Mouse (Mus musculus) lung, postnatal 0 days (tissue): ENCODE measurements around the gene Rhobtb1. TPM values are rescaled to one million over a fixed set of nuclear protein-coding genes. Genes with fewer than 3 reads are reported as not detected.
A peak's percentile ranks its signal among the peaks of the same experiment; 100 is the strongest.

Experiments used
- ATAC-seq: fragments of 200-750 bp; cut with Nextera tagmentation; 2 replicates; pipeline ENCODE4 v1.8.0; 2017; ENCODE audit warnings: moderate library complexity
- DNase-seq: peaks from one replicate; pipeline ENCODE4 v3.0.0-alpha.2; 2016; ENCODE audit warnings: low spot score
- H3K27ac ChIP-seq: fragments of 300-500 bp; sonication (generic); 2 replicates; pipeline ENCODE4 v1.5.1; 2014; ENCODE audit warnings: antibody characterized with exemption, mild to moderate bottlenecking, low read length, mixed read lengths
- H3K27me3 ChIP-seq: fragments of 300-500 bp; sonication (generic); replicated peaks from 2 replicates; pipeline ENCODE4 v1.6.1; 2014; ENCODE audit warnings: low read length, mixed read lengths; ENCODE audit not compliant: insufficient read depth
- H3K36me3 ChIP-seq: fragments of 300-500 bp; sonication (generic); 2 replicates; pipeline ENCODE4 v1.6.1; 2014; ENCODE audit warnings: low read length, mixed read lengths; ENCODE audit not compliant: insufficient read depth
- H3K4me1 ChIP-seq: fragments of 300-500 bp; sonication (generic); 2 replicates; pipeline ENCODE4 v1.6.1; 2014; ENCODE audit warnings: antibody characterized with exemption, low read depth, low read length, mixed read lengths; ENCODE audit not compliant: insufficient read depth
- H3K4me2 ChIP-seq: fragments of 300-500 bp; sonication (generic); replicated peaks from 2 replicates; pipeline ENCODE4 v1.6.1; 2014; ENCODE audit warnings: low read depth, mild to moderate bottlenecking, low read length, moderate library complexity, mixed read lengths
- H3K4me3 ChIP-seq: fragments of 300-500 bp; sonication (generic); 2 replicates; pipeline ENCODE4 v1.5.1; 2014; ENCODE audit warnings: low read depth, low read length
- H3K9ac ChIP-seq: fragments of 300-500 bp; sonication (generic); replicated peaks from 2 replicates; pipeline ENCODE4 v1.6.1; 2014; ENCODE audit warnings: low read depth, mild to moderate bottlenecking
- H3K9me3 ChIP-seq: fragments of 300-500 bp; sonication (generic); 2 replicates; pipeline ENCODE4 v1.6.1; 2016; ENCODE audit warnings: low read length, mixed read lengths
- CTCF ChIP-seq: IDR thresholded peaks from 2 replicates; pipeline ENCODE4 v1.5.1; 2016; ENCODE audit warnings: antibody characterized with exemption, mild to moderate bottlenecking
- EP300 ChIP-seq: IDR thresholded peaks from 2 replicates; pipeline ENCODE4 v1.6.1; 2016; ENCODE audit warnings: antibody characterized with exemption, mild to moderate bottlenecking, control low read depth
- whole genome bisulfite sequencing: fragments of 180-500 bp; shearing (Covaris S2); extraction: QIAGEN DNeasy Blood & Tissue Kit; methylation state at CpG from one replicate; pipeline ENCODE4 v1.1.7; 2014; 5-methylcytosine and 5-hydroxymethylcytosine counted together
- polyA plus RNA-seq: library from polyadenylated mRNA; unstranded; fragments of >200 nt; fragmentation: Nextera tagmentation; extraction: Ambion mirVana; gene quantifications from 2 replicates; pipeline ENCODE4 v1.2.1, GENCODE M21; 2015

Rhobtb1 gene
- polyA plus RNA-seq, 1 experiment from 2014 or later, result 15.2 TPM

- 94% methylated on average over 4 of the region's 4 CpGs for WGBS
- Histone ChIP-seq H3K27me3 (no peaks in the 10 kb centered on the region), H3K27ac (no peak overlapping the region), H3K9me3 (no peaks in the 10 kb centered on the region), H3K36me3 (no peaks in the 10 kb centered on the region), H3K4me1 (peaks cover 4% of the 10 kb centered on the region; the same call in 1 of the 2 replicates), H3K4me3 (no peak overlapping the region), H3K4me2 (no peak overlapping the region), H3K9ac (no peak overlapping the region)
- TF ChIP-seq CTCF (no peak), EP300 (no peak)
- DNase-seq, result no peak
- ATAC-seq, result no peak
These were observed 66.0 kb downstream of the Rhobtb1 start for GRCm38 (mm10) chr10:69217127-69217690.

- Histone ChIP-seq H3K27me3 (no peaks in the 10 kb centered on the region), H3K4me3 (no peak overlapping the region), H3K27ac (no peak overlapping the region), H3K36me3 (no peaks in the 10 kb centered on the region), H3K9me3 (no peaks in the 10 kb centered on the region), H3K4me1 (peaks cover 3% of the 10 kb centered on the region; the same call in 1 of the 2 replicates), H3K9ac (no peak overlapping the region), H3K4me2 (no peak overlapping the region)
- ATAC-seq (peak; percentile 80), DNase-seq (peak; percentile 64)
- TF ChIP-seq CTCF, result no peak
- 0 out of 2 replicates have a peak, but pooled peaks have one; percentile 16 for TF ChIP-seq EP300
- 55% methylated on average over 14 of the region's 14 CpGs for WGBS
These were observed 67.4 kb downstream of the Rhobtb1 start for GRCm38 (mm10) chr10:69218458-69219288.

DNA sequence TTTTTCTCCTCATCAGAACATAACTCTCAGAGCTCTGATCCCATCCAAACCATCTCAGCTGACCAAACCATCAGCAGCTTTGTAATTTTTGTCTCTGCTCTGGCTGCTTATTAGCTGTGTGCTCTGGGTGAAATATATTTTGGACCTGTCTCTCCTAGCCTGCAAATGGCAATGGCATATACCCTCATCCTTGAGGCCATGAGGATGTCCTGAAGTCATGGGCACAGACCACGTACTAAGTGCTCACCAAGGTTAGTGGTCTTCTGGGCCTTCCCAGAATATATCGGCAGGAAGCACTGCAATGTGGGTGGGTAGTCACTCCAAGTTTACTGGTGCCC lies 68.0 kb downstream of the Rhobtb1 start:
- Histone ChIP-seq H3K4me1 (no peaks in the 10 kb centered on the region; the same call in 1 of the 2 replicates), H3K9ac (no peak overlapping the region), H3K9me3 (no peaks in the 10 kb centered on the region), H3K4me3 (no peak overlapping the region), H3K36me3 (no peaks in the 10 kb centered on the region), H3K27me3 (no peaks in the 10 kb centered on the region), H3K4me2 (no peak overlapping the region), H3K27ac (no peak overlapping the region)
- 80% methylated on average over 2 of the region's 2 CpGs for WGBS
- DNase-seq (no peak), ATAC-seq (no peak)
- no peak for TF ChIP-seq CTCF
- TF ChIP-seq EP300, result no peak

DNA sequence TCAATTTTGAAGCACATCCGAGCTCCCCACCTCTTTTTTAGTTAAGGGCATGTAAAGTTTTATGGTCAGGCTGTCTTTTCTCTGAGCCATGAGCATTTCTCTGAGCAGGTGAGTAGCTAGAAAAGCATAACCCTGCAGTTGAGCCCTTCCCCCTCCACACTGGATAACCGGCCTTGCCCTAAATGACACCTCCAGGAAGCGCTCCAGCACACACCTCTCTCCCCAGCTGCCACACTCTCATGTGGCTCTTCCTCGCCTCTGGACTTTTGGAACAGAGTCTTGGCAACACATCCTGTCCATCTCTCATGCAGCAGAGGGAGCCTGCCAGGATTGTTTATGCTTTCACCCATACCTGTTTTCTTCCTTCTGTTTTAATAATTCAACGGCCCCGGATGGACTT lies 69.1 kb downstream of the Rhobtb1 start:
- no peak overlapping the region for H3K9ac ChIP-seq
- DNase-seq, result no peak
- no peaks in the 10 kb centered on the region for H3K36me3 ChIP-seq
- no peaks in the 10 kb centered on the region for H3K27me3 ChIP-seq
- WGBS, result 69% methylated on average over 6 of the region's 6 CpGs
- no peaks in the 10 kb centered on the region; the same call in 1 of the 2 replicates for H3K4me1 ChIP-seq
- ATAC-seq, result no peak
- TF ChIP-seq CTCF, result no peak
- no peak for TF ChIP-seq EP300
- no peak overlapping the region for H3K4me2 ChIP-seq
- H3K9me3 ChIP-seq, result no peaks in the 10 kb centered on the region
- no peak overlapping the region for H3K4me3 ChIP-seq
- no peak overlapping the region for H3K27ac ChIP-seq

DNA sequence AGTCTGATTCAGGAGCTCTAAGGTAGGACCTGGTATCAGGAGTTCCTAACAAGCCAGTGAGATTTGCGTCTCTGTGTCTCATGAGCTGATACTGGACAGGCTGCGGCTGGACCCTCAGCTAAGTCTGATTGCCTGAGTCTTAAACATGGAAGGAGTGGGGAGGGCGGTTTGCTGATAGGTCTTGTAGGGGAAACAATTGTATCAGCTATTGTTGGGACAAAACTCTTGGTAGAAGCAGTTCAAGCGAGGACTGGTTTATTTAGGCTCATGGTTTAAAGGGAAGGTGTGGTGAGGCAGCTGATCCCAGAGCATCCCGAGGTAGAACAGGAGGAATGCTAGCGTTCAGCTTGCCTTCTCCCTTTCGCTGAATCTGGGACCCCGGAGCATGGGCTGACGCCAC lies 69.9 kb downstream of the Rhobtb1 start:
- Histone ChIP-seq H3K27me3 (no peaks in the 10 kb centered on the region), H3K36me3 (no peaks in the 10 kb centered on the region), H3K9ac (no peak overlapping the region), H3K4me1 (no peaks in the 10 kb centered on the region; the same call in 1 of the 2 replicates), H3K27ac (no peak overlapping the region), H3K4me3 (no peak overlapping the region), H3K4me2 (no peak overlapping the region), H3K9me3 (no peaks in the 10 kb centered on the region)
- no peak for TF ChIP-seq EP300
- TF ChIP-seq CTCF, result no peak
- DNase-seq (no peak), ATAC-seq (no peak)
- WGBS, result 96% methylated on average over 9 of the region's 9 CpGs

- WGBS, result 51% methylated on average over 3 of the region's 3 CpGs
These were observed 70.7 kb downstream of the Rhobtb1 start for GRCm38 (mm10) chr10:69221955-69222354.

More at GRCm38 (mm10) chr10:69221955-69222354, 70.7 kb downstream of the Rhobtb1 start:
- no peak overlapping the region for H3K4me3 ChIP-seq
- DNase-seq, result no peak
- no peak overlapping the region for H3K4me2 ChIP-seq
- no peak overlapping the region for H3K9ac ChIP-seq
- H3K27ac ChIP-seq, result no peak overlapping the region
- H3K27me3 ChIP-seq, result no peaks in the 10 kb centered on the region
- no peaks in the 10 kb centered on the region for H3K36me3 ChIP-seq
- TF ChIP-seq CTCF (no peak), EP300 (no peak)
- no peaks in the 10 kb centered on the region for H3K9me3 ChIP-seq
- H3K4me1 ChIP-seq, result no peaks in the 10 kb centered on the region; the same call in 1 of the 2 replicates
- ATAC-seq, result no peak
